Mouse (Mus musculus) lung, embryonic 14.5 days (tissue): ENCODE data around the gene Gm47841. TPM values are rescaled to one million over a fixed set of nuclear protein-coding genes. Genes with fewer than 3 reads are reported as not detected.

Experiments
- ATAC-seq: fragments of 200-750 bp; cut with Nextera tagmentation; 2 replicates; pipeline ENCODE4 v1.8.0; 2017; ENCODE audit warnings: mild to moderate bottlenecking, moderate TSS enrichment, moderate library complexity; ENCODE audit not compliant: insufficient read depth
- DNase-seq: peaks from one replicate; pipeline ENCODE4 v3.0.0-alpha.2; 2015
- H3K27ac ChIP-seq: fragments of 300-500 bp; sonication (generic); 2 replicates; pipeline ENCODE4 v1.5.1; 2014; ENCODE audit warnings: low read depth, mild to moderate bottlenecking, moderate library complexity
- H3K27me3 ChIP-seq: fragments of 300-500 bp; sonication (generic); 2 replicates; pipeline ENCODE4 v1.6.1; 2014; ENCODE audit warnings: low read length, control low read depth; ENCODE audit not compliant: insufficient read depth
- H3K36me3 ChIP-seq: fragments of 300-500 bp; sonication (generic); 2 replicates; pipeline ENCODE4 v1.6.1; 2014; ENCODE audit warnings: control low read depth; ENCODE audit not compliant: insufficient read depth
- H3K4me1 ChIP-seq: fragments of 300-500 bp; sonication (generic); 2 replicates; pipeline ENCODE4 v1.6.1; 2014; ENCODE audit warnings: antibody characterized with exemption, control low read depth; ENCODE audit not compliant: insufficient read depth
- H3K4me2 ChIP-seq: fragments of 300-500 bp; sonication (generic); 2 replicates; pipeline ENCODE4 v1.6.1; 2014; ENCODE audit warnings: mild to moderate bottlenecking
- H3K4me3 ChIP-seq: fragments of 300-500 bp; sonication (generic); 2 replicates; pipeline ENCODE4 v1.5.1; 2014; ENCODE audit warnings: low read depth, low read length
- H3K9ac ChIP-seq: fragments of 300-500 bp; sonication (generic); 2 replicates; pipeline ENCODE4 v1.6.1; 2014
- H3K9me3 ChIP-seq: fragments of 300-500 bp; sonication (generic); 2 replicates; pipeline ENCODE4 v1.6.1; 2016; ENCODE audit warnings: low read depth, low read length, control low read depth
- CTCF ChIP-seq: IDR thresholded peaks from 2 replicates; pipeline ENCODE4 v1.5.1; 2016; ENCODE audit warnings: antibody characterized with exemption, low read depth
- WGBS: fragments of 180-500 bp; shearing (Covaris S2); extraction: QIAGEN DNeasy Blood & Tissue Kit; methylation state at CpG from one replicate; pipeline ENCODE4 v1.1.7; 2014; 5-methylcytosine and 5-hydroxymethylcytosine counted together
- polyA plus RNA-seq: library from polyadenylated mRNA; unstranded; fragments of >200 nt; fragmentation: Nextera tagmentation; extraction: Ambion mirVana; gene quantifications from 2 replicates; pipeline ENCODE4 v1.2.1, GENCODE M21; 2014

The Gm47841 gene
- polyA plus RNA-seq, 1 experiment from 2014 or later, result not detected

DNA sequence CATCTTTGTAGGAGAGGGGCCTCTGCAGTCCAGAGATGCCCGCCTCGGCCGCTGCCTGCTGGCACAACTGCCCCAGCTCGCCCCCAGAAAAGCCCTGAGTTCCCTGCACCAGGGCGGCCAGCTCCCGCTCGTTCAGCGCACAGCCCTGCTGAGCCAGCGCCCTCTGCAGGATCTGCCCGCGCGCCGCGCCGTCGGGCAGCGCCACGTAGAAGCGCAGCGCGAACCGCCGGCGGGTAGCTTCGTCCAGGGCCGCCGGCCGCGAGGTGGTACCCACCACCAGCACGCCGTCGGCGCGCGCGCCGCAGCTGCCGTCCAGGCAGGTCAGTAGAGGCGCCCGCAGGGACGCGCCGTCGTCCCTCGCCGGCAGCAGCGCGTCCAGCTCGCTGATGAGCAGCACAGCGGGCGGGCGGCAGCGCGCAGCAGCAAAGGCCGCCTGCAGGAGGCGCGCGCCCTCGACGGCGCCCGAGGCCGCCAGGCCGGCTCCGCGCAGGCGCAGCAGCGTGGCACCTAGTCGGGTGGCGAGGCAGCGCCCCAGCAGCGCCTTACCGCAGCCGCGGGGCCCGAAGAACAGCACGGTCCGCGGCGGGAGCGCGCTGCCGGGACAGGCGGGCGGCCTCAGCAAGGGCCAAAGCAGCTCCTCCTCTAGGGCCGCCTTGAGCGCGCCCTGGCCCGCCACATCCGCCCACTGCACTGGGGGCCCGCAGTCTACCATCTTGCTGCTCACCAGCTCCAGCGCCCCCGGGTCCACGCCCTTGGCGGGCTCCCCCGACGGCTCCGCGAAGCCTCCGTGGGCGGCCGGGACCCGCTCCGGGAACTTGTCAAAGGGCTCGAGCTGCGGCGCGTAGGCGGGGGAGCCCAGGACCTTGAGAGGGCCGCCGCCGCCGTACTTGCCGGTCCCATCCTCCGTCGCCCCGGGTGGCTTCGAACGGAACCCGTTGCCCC is 5.6 kb upstream of the Gm47841 start:
- H3K36me3 ChIP-seq, result peaks cover 4% of the 10 kb centered on the region; the same call in 1 of the 2 replicates
- TF ChIP-seq CTCF, result no peak
- H3K27ac ChIP-seq, result no peak overlapping the region
- DNase-seq, result peak; percentile 74
- WGBS, result 23% methylated on average over 100 of the region's 120 CpGs
- peaks cover 68% of the 10 kb centered on the region for H3K27me3 ChIP-seq
- peak overlapping the region; percentile 67 for H3K4me2 ChIP-seq
- peak overlapping the region; percentile 26 for H3K9ac ChIP-seq
- peak; percentile 8; the same call in 1 of the 2 replicates for ATAC-seq
- peak overlapping the region; percentile 36 for H3K4me3 ChIP-seq
- H3K9me3 ChIP-seq, result no peaks in the 10 kb centered on the region
- H3K4me1 ChIP-seq, result no peaks in the 10 kb centered on the region

DNA sequence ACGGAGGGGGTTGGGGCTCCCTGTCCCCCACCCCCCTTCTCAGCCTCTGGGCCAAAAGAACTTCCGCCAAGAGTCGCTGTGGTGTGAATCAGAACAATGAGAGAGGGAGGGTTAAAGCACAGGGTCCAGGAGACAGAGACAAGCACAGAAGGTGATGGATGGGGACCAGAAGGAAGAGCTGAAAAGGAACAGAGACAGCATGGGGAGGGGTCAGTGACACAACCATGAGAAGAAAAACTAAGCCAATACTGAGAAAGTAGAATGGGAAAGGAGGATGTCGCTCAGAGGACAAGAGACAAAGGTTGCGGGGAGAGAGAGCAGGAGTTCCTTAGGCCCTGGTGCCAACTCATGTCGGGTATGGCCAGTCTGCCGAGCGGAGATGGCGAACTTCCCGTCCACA is 4.7 kb upstream of the Gm47841 start:
- H3K4me1 ChIP-seq, result no peaks in the 10 kb centered on the region; the same call in 1 of the 2 replicates
- 70% methylated on average over 10 of the region's 10 CpGs for WGBS
- H3K4me3 ChIP-seq, result no peak overlapping the region
- H3K9me3 ChIP-seq, result no peaks in the 10 kb centered on the region
- H3K4me2 ChIP-seq, result no peak overlapping the region
- ATAC-seq (no peak), DNase-seq (no peak)
- H3K27me3 ChIP-seq, result peaks cover 77% of the 10 kb centered on the region
- H3K36me3 ChIP-seq, result peaks cover 4% of the 10 kb centered on the region; the same call in 1 of the 2 replicates
- H3K27ac ChIP-seq, result no peak overlapping the region
- no peak for TF ChIP-seq CTCF
- H3K9ac ChIP-seq, result no peak overlapping the region

DNA sequence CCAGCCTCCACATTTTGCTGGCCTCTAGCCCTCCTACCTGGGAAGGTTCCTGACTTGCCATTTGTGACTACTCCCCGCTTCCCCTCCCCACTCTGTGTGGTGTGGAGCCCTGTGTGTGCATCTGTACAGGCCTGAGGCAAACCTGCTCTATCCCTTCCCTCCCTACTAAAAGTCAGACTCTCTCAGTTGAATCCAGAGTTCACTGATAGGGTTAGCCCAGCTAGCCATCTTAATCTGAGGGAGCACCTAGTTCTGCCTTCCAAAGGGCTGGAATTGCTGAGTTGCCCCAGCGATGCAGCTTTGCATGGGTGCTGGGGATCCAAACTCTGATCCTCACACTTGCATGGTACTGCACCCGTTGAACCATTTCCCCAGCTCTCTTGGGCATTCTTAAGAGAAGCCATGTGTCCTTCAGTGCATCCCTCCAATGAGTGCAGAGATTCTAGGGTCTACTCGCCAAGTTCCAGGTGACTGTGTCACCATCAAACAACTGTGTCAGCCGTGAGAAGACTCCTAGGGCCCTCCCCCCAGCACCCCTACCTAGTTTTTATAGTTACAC is 1.2 kb upstream of the Gm47841 start:
- Histone ChIP-seq H3K36me3 (peaks cover 4% of the 10 kb centered on the region; the same call in 1 of the 2 replicates), H3K4me3 (no peak overlapping the region), H3K4me1 (no peaks in the 10 kb centered on the region; the same call in 1 of the 2 replicates), H3K27ac (no peak overlapping the region), H3K9me3 (no peaks in the 10 kb centered on the region), H3K27me3 (peaks cover 88% of the 10 kb centered on the region), H3K9ac (no peak overlapping the region), H3K4me2 (no peak overlapping the region)
- ATAC-seq (no peak), DNase-seq (no peak)
- no peak for TF ChIP-seq CTCF
- 53% methylated on average over 5 of the region's 5 CpGs for WGBS

DNA sequence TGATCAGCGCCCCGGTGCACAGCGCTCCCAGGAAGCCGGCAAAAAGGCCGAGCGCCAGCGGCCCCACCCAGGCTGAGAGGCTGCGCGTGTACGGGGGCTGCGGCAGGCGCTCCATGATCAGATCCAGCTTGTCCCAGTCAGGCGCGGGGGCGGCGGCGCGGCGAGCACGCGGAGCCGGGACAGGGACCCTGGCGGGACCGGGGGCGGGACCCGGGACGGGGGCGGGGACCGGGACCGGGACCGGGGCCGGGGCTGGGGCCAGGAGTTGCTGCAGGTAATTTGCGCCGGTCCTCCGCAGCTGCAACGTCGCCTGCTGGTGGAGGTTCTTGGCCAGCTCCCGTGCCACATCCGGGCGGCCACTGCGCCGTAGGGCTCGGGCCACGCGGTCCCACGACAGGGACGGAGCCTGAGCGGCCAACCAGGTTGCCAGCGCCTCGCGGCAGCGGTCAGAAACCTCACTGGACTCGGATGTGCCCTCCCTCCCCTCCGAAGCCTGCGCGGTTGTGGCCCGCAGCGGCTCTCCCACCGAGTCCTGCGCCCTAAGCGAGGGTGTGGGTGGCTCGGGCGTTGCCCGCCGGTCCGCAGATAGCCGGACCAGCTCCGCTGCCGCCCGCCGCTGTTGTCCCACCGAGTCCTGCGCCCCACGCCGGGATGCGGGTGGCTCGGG is 537 bp downstream of the Gm47841 start:
- no peaks in the 10 kb centered on the region; the same call in 1 of the 2 replicates for H3K4me1 ChIP-seq
- WGBS, result under 1% methylated on average over 68 of the region's 77 CpGs
- peak; percentile 19; the same call in 1 of the 2 replicates for TF ChIP-seq CTCF
- ATAC-seq (peak; percentile 58), DNase-seq (peak; percentile 67)
- peak overlapping the region; percentile 51 for H3K9ac ChIP-seq
- peak overlapping the region; percentile 96 for H3K4me2 ChIP-seq
- H3K4me3 ChIP-seq, result peak overlapping the region; percentile 48
- no peaks in the 10 kb centered on the region for H3K9me3 ChIP-seq
- H3K27me3 ChIP-seq, result peaks cover 83% of the 10 kb centered on the region
- H3K36me3 ChIP-seq, result no peaks in the 10 kb centered on the region
- H3K27ac ChIP-seq, result no peak overlapping the region

DNA sequence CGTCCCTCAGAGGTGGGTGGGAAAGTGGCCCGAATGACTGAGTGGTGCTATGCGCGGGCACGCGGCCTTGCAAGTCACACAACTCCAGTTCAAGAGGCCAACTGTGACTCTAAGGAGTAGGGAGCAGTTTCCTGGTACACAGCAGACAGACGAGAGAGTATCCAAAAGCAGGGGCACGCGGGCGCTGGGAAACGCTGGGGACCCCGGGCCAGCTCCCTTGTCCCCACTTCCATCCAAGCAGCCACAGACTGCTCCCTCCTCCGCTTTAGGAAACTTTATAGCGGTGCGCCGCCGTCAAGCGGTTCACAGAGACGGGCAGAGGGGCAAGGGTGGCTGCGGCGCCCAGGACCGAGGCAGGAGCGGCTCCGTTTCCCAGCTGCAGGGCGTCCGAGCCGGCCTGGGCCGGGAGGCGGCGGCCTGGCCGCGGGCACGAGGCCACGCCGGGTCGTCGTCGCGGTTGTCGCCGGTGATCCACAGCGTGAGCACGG is 1.1 kb downstream of the Gm47841 start:
- no peaks in the 10 kb centered on the region for H3K9me3 ChIP-seq
- H3K4me1 ChIP-seq, result no peaks in the 10 kb centered on the region; the same call in 1 of the 2 replicates
- WGBS, result 2% methylated on average over 43 of the region's 43 CpGs
- ATAC-seq (peak; percentile 42), DNase-seq (no peak)
- TF ChIP-seq CTCF, result no peak
- H3K4me3 ChIP-seq, result peak overlapping the region; percentile 48
- no peaks in the 10 kb centered on the region for H3K36me3 ChIP-seq
- H3K9ac ChIP-seq, result peak overlapping the region; percentile 51
- H3K27me3 ChIP-seq, result peaks cover 83% of the 10 kb centered on the region
- peak overlapping the region; percentile 96 for H3K4me2 ChIP-seq
- H3K27ac ChIP-seq, result no peak overlapping the region

DNA sequence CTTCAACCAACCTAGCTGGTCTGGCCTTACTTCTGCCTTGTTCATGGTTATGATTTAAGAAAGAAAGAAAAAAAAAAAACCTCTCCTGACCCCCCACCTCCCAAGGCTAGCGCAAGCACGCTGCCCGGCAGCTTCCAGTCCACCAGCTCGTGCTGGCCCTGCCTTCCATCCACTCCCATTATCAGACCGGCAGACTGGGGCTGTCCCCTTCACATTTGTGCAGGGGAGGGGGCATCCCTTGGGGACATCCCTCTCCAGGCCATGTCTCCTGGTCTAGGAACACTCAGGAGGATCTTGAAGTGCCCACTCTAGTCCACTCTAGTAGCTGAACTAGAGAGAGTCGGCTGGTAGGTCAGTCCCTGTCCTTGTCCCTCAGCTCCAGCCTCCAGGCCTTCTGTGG is 2.7 kb downstream of the Gm47841 start:
- no peaks in the 10 kb centered on the region for H3K36me3 ChIP-seq
- ATAC-seq (no peak), DNase-seq (no peak)
- no peak for TF ChIP-seq CTCF
- H3K9me3 ChIP-seq, result no peaks in the 10 kb centered on the region
- H3K27ac ChIP-seq, result no peak overlapping the region
- H3K4me2 ChIP-seq, result no peak overlapping the region
- 46% methylated on average over 6 of the region's 6 CpGs for WGBS
- H3K4me1 ChIP-seq, result no peaks in the 10 kb centered on the region; the same call in 1 of the 2 replicates
- H3K4me3 ChIP-seq, result no peak overlapping the region
- peaks cover 93% of the 10 kb centered on the region for H3K27me3 ChIP-seq
- no peak overlapping the region for H3K9ac ChIP-seq
